Mouse (Mus musculus): ENCODE results near the gene Lrrc43.

DNA sequence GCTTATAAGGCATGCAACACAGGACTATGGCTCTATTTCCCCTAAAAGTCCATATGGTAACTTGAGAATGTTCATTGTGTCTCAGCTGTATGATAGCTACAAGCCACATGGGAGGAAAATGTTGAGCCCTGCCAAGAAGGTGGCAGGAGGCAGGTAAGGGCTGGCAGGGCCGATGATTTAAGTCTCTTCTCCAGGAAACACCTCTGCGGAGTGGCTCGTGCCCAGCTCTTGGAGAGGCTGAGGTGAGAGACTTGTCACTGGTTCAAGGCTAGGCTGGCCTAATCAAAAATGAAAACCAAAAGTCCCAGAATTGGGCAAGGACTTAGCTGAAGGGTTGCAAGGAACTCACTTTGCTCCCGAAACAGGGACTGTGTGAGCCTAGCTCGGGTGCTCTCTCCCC is 21.1 kb downstream of the Lrrc43 start, which contains the start of gene B3gnt4:
- TF ChIP-seq CTCF (IDR thresholded peaks at IDR 0.05; ENCODE audit: borderline replicate concordance, extremely low read depth, insufficient read depth, insufficient read length), result no peak
- no peak for TF ChIP-seq POLR2A (IDR thresholded peaks at IDR 0.05; ENCODE audit: borderline replicate concordance, extremely low read depth, insufficient read depth, insufficient read length, poor library complexity, severe bottlenecking)

All from brain, embryonic 14.5 days (tissue).